Mouse (Mus musculus): ENCODE results near the gene Cacna1i.

GRCm38 (mm10) chr15:80303779-80304178 is 16.7 kb downstream of the Cacna1i start:
- TF ChIP-seq CTCF (IDR thresholded peaks at IDR 0.05; ENCODE audit: control insufficient read depth, insufficient read depth, low read length) (no peak), POLR2A (IDR thresholded peaks at IDR 0.05; ENCODE audit: borderline replicate concordance, control insufficient read depth, low read depth, low read length) (no peak)

All from bone marrow, adult 2 months (tissue).